In the genomic region with DNA sequence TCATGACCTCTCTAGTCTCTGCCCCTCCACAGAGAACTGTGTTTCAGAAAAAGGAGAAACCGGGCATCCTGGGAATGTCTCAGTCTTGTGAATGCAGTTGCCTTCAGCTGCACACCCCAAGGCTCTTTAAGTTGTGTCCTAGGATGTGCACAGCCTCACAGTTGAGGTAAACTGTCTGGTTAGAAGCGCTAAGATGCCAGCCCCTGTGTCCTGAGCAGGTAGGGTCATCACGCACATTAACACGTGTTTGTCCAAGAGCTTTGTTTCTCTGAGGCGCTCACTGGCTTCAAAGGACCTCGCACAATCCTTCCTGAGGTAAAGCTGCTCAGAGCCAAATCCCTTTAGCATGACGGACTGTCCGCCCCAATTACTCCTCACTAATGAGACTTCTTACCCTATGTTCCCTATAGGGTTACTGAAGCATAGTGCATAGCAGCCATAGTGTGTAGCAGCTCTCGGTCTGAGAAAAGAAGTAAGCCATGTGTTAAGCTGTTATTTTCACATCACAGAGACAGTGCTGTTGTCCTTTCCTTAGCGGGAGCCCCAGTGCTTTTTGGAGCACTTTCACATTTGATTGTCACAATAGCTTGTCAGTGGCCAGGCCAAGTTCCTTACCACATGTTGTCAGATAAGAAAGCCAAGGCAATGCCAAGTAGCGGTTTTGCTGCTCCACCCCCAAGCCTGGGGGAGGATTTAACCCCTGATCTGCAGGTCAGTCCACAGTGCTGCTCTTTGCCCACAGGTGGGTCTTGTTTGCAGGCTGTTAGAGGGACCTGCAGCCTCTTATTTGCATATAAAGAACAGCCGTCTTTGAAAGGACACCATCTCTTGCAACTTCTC, we compare ENCODE assay signal across 11 mouse cellular contexts.
DNase-seq lines count a peak whose midpoint lies in the region; ATAC-seq and TF ChIP-seq lines count a peak whose summit lies in the region.
"Had no signal": no experiment of that assay in that cellular context is flagged by ENCODE, and none has a peak within 500 bp of the region (broad histone marks: within the 10 kb centered on the region; RNA-seq: fewer than 3 reads in every experiment).

No protein-coding gene starts in this region.

- no peak for ATAC-seq in lung, postnatal 0 days
- ATAC-seq in heart, embryonic 15.5 days (replicated peaks; ENCODE audit: insufficient number of reproducible peaks, insufficient read depth, low FRiP score, low read depth): no peak; the same call in 1 of the 2 replicates
- ATAC-seq: hindbrain, embryonic 16.5 days had no signal

- H3K36me3 ChIP-seq in lung, postnatal 0 days (ENCODE audit: insufficient read depth, low read length): peaks cover 40% of the 10 kb centered on the region
- H3K36me3 ChIP-seq in heart, embryonic 15.5 days: peaks cover 48% of the 10 kb centered on the region

- no peaks in the 10 kb centered on the region for H3K27me3 ChIP-seq in lung, postnatal 0 days (replicated peaks; ENCODE audit: insufficient read depth, low read length)
- H3K27me3 ChIP-seq in heart, embryonic 15.5 days: no peaks in the 10 kb centered on the region
- H3K27me3 ChIP-seq: limb, embryonic 13.5 days had no signal

- DNase-seq in lung, postnatal 0 days (ENCODE audit: low spot score): peak; percentile 29
- no peak for DNase-seq in lung, postnatal 36 days
- DNase-seq in c-Kit-positive CD71-positive TER-119-positive erythroid progenitor cells, embryonic 14.5 days (ENCODE audit: low spot score): peak; percentile 56
- DNase-seq in retina, adult 2 months (ENCODE audit: low read depth, low spot score): peak; percentile 70
- DNase-seq in right cerebral cortex, postnatal 10 days (ENCODE audit: low spot score in 2 of 2): no peak
- no peak for DNase-seq in cerebellum, adult 9-11 months
- no peak for DNase-seq in ovary, postnatal 36 days (ENCODE audit: low spot score)
- DNase-seq: thymus, postnatal 36 days had no signal

- no peak overlapping the region for H3K4me2 ChIP-seq in lung, postnatal 0 days (replicated peaks; ENCODE audit: low read depth, low read length)
- no peak overlapping the region for H3K4me2 ChIP-seq in heart, embryonic 15.5 days
- H3K4me2 ChIP-seq: limb, embryonic 13.5 days had no signal

- TF ChIP-seq CTCF in lung, postnatal 0 days (IDR thresholded peaks at IDR 0.05): no peak

- WGBS in lung, postnatal 0 days: 65% methylated on average over 12 of the region's 12 CpGs
- 47% methylated on average over 12 of the region's 12 CpGs for WGBS in heart, embryonic 15.5 days

- no peak overlapping the region for H3K9ac ChIP-seq in lung, postnatal 0 days (replicated peaks; ENCODE audit: low read depth)
- 0 out of 2 replicates have a peak overlapping the region, but pooled peaks have one; percentile 4 for H3K9ac ChIP-seq in heart, embryonic 15.5 days
- H3K9ac ChIP-seq: limb, embryonic 13.5 days had no signal

- H3K4me3 ChIP-seq in lung, postnatal 0 days (ENCODE audit: low read depth, low read length): no peak overlapping the region
- no peak overlapping the region for H3K4me3 ChIP-seq in heart, embryonic 15.5 days
- H3K4me3 ChIP-seq: limb, embryonic 13.5 days had no signal

- no peak for TF ChIP-seq EP300 in lung, postnatal 0 days (IDR thresholded peaks at IDR 0.05)

- no peaks in the 10 kb centered on the region for H3K9me3 ChIP-seq in lung, postnatal 0 days (ENCODE audit: low read length)
- H3K9me3 ChIP-seq in heart, embryonic 15.5 days (replicated peaks): no peaks in the 10 kb centered on the region
- H3K9me3 ChIP-seq: limb, embryonic 13.5 days had no signal

- peaks cover 13% of the 10 kb centered on the region for H3K4me1 ChIP-seq in lung, postnatal 0 days (ENCODE audit: insufficient read depth, low read depth, low read length)
- peaks cover 82% of the 10 kb centered on the region for H3K4me1 ChIP-seq in heart, embryonic 15.5 days (replicated peaks)

- no peak overlapping the region for H3K27ac ChIP-seq in lung, postnatal 0 days (ENCODE audit: low read length)
- peak overlapping the region; percentile 93 for H3K27ac ChIP-seq in heart, embryonic 15.5 days
- H3K27ac ChIP-seq: limb, embryonic 13.5 days had no signal

Comparison
In these comparisons a context has a peak if more than half of its experiments do, and no peak if none do; other contexts are left out.
1. DNase-seq: peak in lung, postnatal 0 days (single experiment), c-Kit-positive CD71-positive TER-119-positive erythroid progenitor cells, embryonic 14.5 days (single experiment) and retina, adult 2 months (single experiment); none in lung, postnatal 36 days (single experiment), right cerebral cortex, postnatal 10 days (0 of 2), cerebellum, adult 9-11 months (single experiment) and ovary, postnatal 36 days (single experiment).